Mouse (Mus musculus): Measurements from ENCODE around the gene Cfb. TPM values are rescaled to one million over a fixed set of nuclear protein-coding genes. Genes with fewer than 3 reads are reported as not detected.
A peak's percentile ranks its signal among the peaks of the same experiment; 100 is the strongest.

Gene Cfb
- polyA plus RNA-seq, 1 experiment from 2014 or later: 84.8 TPM

DNA sequence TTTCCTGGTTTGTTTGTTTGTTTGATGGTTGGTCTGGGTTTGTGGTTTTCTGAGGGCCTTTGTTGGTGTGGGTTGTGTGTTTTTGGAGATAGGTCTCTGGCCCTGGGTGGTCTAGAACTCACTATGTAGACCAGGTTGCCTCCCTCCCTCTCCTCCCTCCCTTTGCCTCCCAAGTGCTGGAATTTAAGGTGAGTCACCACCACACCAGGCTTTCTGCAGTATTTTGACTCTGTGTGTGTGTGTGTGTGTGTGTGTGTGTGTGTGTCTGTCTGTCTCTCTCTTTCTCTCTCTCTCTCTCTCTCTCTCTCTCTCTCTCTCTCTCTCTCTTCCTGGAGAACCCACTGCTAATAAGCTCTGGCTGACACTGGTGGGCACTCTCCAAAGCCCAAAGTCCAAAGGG, 18.8 kb upstream of the Cfb start:
- ATAC-seq: no peak
- no peaks in the 10 kb centered on the region for H3K36me3 ChIP-seq (ENCODE audit: control insufficient read depth, insufficient read depth)
- no peaks in the 10 kb centered on the region for H3K27me3 ChIP-seq (replicated peaks; ENCODE audit: control insufficient read depth, insufficient read depth, low read length)
- H3K27ac ChIP-seq (ENCODE audit: low read depth, low read length): peak overlapping the region; percentile 54; the same call in 1 of the 2 replicates
- no peaks in the 10 kb centered on the region; the same call in 1 of the 2 replicates for H3K4me1 ChIP-seq (replicated peaks; ENCODE audit: control insufficient read depth, insufficient read depth, low read length)
- no peak for TF ChIP-seq CTCF (IDR thresholded peaks at IDR 0.05; ENCODE audit: low read depth)
- no peaks in the 10 kb centered on the region for H3K9me3 ChIP-seq (ENCODE audit: control insufficient read depth)
- peak overlapping the region; percentile 37; the same call in 1 of the 2 replicates for H3K9ac ChIP-seq (ENCODE audit: low read depth, low read length)
- no peak overlapping the region; the same call in 1 of the 2 replicates for H3K4me3 ChIP-seq (ENCODE audit: low read depth, low read length)
- peak overlapping the region; percentile 60 for H3K4me2 ChIP-seq (replicated peaks; ENCODE audit: low read depth)

DNA sequence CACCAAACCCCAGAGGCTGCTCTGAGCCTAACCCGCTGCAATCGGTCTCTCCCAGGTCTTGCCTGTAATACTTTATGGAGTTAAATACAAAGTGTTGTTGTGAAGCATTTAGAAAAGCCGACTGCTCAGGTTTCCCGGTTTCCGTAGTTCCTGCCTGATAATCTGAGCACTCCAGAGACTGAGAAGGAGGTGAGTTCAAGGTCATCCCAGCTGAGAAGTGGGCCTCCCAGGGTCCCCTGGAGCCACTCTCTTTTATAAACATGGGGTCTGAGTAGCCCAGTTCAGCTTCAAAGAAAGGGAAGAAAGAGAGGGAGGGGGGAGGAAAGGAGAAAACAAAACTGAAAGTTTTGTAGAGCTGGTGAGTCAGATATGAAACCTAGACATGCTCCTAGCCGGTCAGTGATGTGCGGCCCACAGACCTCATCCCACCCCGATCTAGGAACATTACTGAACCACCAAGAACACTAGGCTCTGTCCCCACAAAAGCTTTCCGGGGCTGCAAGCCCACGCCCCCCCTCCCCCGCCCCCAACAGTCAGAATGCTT, 17.1 kb upstream of the Cfb start, which contains the start of gene Zbtb12:
Gene Zbtb12 (plus strand): TSS at position 148 of the 544 bp plus-strand sequence.
- no peak within 1 kb of the TSS for H3K9ac ChIP-seq (ENCODE audit: low read depth, low read length)
- ATAC-seq: no peak

DNA sequence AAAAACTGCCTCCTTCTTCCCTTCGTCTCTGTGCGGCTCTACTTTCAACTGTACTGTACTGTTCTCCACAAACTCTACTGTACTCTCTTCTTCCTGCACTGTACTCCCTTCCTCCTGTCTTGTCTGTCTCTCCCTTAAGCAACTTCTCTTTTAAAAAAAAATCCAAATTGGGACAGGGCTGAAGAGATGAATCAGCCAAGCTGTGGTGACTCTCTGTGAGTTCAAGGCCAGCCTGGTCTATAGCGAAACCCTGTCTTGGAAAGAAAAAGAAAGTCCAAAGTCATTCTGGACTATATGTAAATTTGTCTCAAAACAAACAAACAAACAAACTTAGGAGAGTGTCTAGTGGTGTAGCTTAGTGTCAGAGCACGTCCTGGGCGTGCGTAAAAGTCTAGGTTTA, 12.0 kb upstream of the Cfb start:
- no peak for TF ChIP-seq CTCF (IDR thresholded peaks at IDR 0.05; ENCODE audit: low read depth)
- Histone ChIP-seq H3K4me3 (ENCODE audit: low read depth, low read length) (no peak overlapping the region), H3K9ac (ENCODE audit: low read depth, low read length) (no peak overlapping the region), H3K9me3 (ENCODE audit: control insufficient read depth) (no peaks in the 10 kb centered on the region), H3K36me3 (ENCODE audit: control insufficient read depth, insufficient read depth) (no peaks in the 10 kb centered on the region), H3K4me1 (replicated peaks; ENCODE audit: control insufficient read depth, insufficient read depth, low read length) (no peaks in the 10 kb centered on the region), H3K27me3 (replicated peaks; ENCODE audit: control insufficient read depth, insufficient read depth, low read length) (no peaks in the 10 kb centered on the region), H3K27ac (ENCODE audit: low read depth, low read length) (no peak overlapping the region), H3K4me2 (replicated peaks; ENCODE audit: low read depth) (no peak overlapping the region)
- ATAC-seq: no peak
- WGBS: 83% methylated on average over 6 of the region's 6 CpGs

More for the DNA sequence above, 17.1 kb upstream of the Cfb start, which contains the start of gene Zbtb12:
- WGBS: 51% methylated on average over 11 of the region's 11 CpGs
- H3K4me1 ChIP-seq (replicated peaks; ENCODE audit: control insufficient read depth, insufficient read depth, low read length): no peaks in the 10 kb centered on the region; the same call in 1 of the 2 replicates
- no peak within 1 kb of the TSS for H3K27ac ChIP-seq (ENCODE audit: low read depth, low read length)
- H3K36me3 ChIP-seq (ENCODE audit: control insufficient read depth, insufficient read depth): no peaks in the 10 kb centered on the region
- peak within 1 kb of the TSS; percentile 43 for H3K4me2 ChIP-seq (replicated peaks; ENCODE audit: low read depth)
- H3K27me3 ChIP-seq (replicated peaks; ENCODE audit: control insufficient read depth, insufficient read depth, low read length): no peaks in the 10 kb centered on the region
- no peaks in the 10 kb centered on the region for H3K9me3 ChIP-seq (ENCODE audit: control insufficient read depth)
- TF ChIP-seq CTCF (IDR thresholded peaks at IDR 0.05; ENCODE audit: low read depth): no peak
- no peak within 1 kb of the TSS for H3K4me3 ChIP-seq (ENCODE audit: low read depth, low read length)

DNA sequence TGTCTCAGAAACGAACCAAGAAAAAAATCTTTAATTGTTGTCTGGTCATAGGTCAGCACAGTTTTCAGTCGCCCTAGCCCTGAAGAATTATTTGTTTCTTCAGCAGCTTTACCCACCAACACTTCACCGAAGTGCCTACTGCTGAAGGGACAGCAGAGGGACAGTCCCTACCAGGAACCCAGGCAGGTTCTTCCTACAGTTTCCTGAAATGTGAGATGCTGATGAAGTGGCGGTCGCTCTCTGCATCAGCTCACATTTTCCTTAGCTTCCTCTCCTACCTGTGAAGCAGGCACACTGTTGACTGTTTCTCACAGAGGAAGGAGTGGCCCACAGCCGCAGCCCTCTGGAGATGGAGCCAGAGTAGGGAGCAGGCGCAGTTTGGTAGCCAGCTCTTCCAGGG, 3.7 kb upstream of the Cfb start:
- Histone ChIP-seq H3K27me3 (replicated peaks; ENCODE audit: control insufficient read depth, insufficient read depth, low read length) (no peaks in the 10 kb centered on the region), H3K4me1 (replicated peaks; ENCODE audit: control insufficient read depth, insufficient read depth, low read length) (no peaks in the 10 kb centered on the region), H3K9me3 (ENCODE audit: control insufficient read depth) (no peaks in the 10 kb centered on the region), H3K4me3 (ENCODE audit: low read depth, low read length) (no peak overlapping the region), H3K36me3 (ENCODE audit: control insufficient read depth, insufficient read depth) (no peaks in the 10 kb centered on the region), H3K4me2 (replicated peaks; ENCODE audit: low read depth) (no peak overlapping the region), H3K9ac (ENCODE audit: low read depth, low read length) (no peak overlapping the region), H3K27ac (ENCODE audit: low read depth, low read length) (no peak overlapping the region)
- TF ChIP-seq CTCF (IDR thresholded peaks at IDR 0.05; ENCODE audit: low read depth): no peak
- WGBS: 32% methylated on average over 7 of the region's 7 CpGs
- no peak for ATAC-seq

DNA sequence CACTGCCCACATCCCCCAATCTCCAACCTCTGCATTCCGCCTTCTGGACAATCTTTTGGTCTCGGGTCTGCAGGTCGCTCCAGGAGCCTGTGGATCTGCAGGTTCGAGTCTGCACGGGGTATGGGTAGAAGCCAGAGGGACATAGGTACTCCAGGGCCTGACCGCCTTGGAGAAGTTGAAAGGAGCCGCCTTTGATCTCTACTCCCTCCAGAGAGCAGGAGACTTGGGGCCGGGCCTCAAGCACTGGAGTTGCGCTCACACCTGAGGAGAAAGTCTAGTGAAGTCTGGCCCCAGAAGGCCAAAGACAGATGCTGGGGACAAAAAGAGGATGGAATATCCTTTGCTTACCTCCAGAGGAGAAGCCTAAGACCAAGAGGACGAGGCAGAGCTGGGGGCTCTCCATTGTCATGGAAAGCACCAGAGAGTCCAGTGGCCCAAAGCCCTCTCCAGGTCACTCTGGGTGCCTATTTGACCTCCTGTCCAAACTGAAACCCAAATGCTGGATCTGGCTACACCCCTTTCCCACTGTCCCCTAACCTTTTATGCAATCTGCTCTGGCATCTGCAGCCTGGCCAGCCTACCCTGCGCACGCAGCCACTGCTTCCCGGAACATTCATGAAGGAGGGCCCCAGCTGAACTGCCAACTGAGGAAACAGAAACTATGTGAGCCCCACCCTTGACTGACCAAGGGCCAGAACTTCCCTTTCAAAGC, 458 bp downstream of the Cfb start:
- WGBS: 39% methylated on average over 13 of the region's 13 CpGs
- Histone ChIP-seq H3K4me3 (ENCODE audit: low read depth, low read length) (peak overlapping the region; percentile 26), H3K36me3 (ENCODE audit: control insufficient read depth, insufficient read depth) (peaks cover 31% of the 10 kb centered on the region), H3K4me2 (replicated peaks; ENCODE audit: low read depth) (peak overlapping the region; percentile 65), H3K27ac (ENCODE audit: low read depth, low read length) (peak overlapping the region; percentile 91), H3K4me1 (replicated peaks; ENCODE audit: control insufficient read depth, insufficient read depth, low read length) (no peaks in the 10 kb centered on the region; the same call in 1 of the 2 replicates), H3K9me3 (ENCODE audit: control insufficient read depth) (no peaks in the 10 kb centered on the region), H3K9ac (ENCODE audit: low read depth, low read length) (peak overlapping the region; percentile 38; the same call in 1 of the 2 replicates), H3K27me3 (replicated peaks; ENCODE audit: control insufficient read depth, insufficient read depth, low read length) (no peaks in the 10 kb centered on the region)
- peak; percentile 75 for ATAC-seq
- no peak for TF ChIP-seq CTCF (IDR thresholded peaks at IDR 0.05; ENCODE audit: low read depth)

DNA sequence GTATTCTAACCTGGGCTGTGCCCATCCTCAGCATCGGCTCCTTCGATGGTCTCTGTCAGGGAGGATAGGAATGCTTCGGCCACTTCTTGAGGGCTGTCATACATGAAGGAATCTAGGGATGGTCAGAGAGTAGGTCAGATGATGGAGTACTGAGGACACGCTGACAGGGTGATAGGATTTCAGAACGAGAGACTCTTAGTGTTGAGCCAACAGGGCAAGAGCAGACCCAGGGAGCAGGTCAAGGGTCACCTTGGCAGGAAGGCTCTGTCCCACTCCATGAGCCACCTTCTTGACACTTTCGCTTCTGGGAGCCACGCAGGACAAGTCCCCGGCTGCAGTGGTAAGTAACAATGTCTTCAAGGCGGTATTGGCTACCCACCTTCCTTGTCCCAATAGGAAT, 1.8 kb downstream of the Cfb start:
- WGBS: 75% methylated on average over 9 of the region's 9 CpGs
- TF ChIP-seq CTCF (IDR thresholded peaks at IDR 0.05; ENCODE audit: low read depth): no peak
- Histone ChIP-seq H3K27me3 (replicated peaks; ENCODE audit: control insufficient read depth, insufficient read depth, low read length) (no peaks in the 10 kb centered on the region), H3K4me1 (replicated peaks; ENCODE audit: control insufficient read depth, insufficient read depth, low read length) (no peaks in the 10 kb centered on the region; the same call in 1 of the 2 replicates), H3K27ac (ENCODE audit: low read depth, low read length) (no peak overlapping the region), H3K9ac (ENCODE audit: low read depth, low read length) (no peak overlapping the region), H3K4me3 (ENCODE audit: low read depth, low read length) (no peak overlapping the region; the same call in 1 of the 2 replicates), H3K9me3 (ENCODE audit: control insufficient read depth) (no peaks in the 10 kb centered on the region), H3K36me3 (ENCODE audit: control insufficient read depth, insufficient read depth) (peaks cover 42% of the 10 kb centered on the region), H3K4me2 (replicated peaks; ENCODE audit: low read depth) (peak overlapping the region; percentile 65)
- ATAC-seq: no peak
